Mouse (Mus musculus): ENCODE data around the gene Lin28b. TPM values are rescaled to one million over a fixed set of nuclear protein-coding genes. Genes with fewer than 3 reads are reported as not detected.

Gene Lin28b
- polyA plus RNA-seq, 1 experiment: 26.8 TPM

DNA sequence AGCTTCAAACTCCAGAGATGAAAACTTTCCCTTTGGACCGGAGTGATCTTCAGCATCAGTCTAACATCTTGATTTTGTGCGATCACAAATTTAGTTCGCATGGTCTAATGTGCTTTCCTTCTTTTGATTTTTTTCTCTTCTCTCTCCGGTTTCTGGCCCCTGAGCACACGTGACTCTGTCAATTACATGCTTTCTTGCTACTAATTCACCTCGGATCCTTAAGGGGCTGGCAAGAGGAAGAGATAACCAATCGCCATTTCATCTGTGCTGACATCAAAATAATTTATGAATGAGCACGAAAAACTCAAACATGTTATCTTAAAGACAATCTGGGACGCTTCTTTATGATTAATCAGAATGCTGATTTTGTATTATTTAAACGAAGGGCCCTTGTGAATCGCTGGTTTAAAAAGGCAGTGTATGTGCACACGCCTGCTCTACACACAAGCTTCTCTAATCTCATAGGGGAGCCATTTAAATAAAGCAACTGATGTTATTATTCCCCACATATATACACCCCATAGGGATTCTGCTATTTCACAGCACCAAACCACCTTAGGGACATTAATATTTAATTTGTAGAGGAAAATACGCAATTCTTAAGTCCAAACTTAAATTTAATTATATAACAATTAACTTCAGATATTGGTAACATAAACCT is 16.0 kb downstream of the Lin28b start:
- Histone ChIP-seq H3K27me3 (ENCODE audit: control insufficient read depth, insufficient read depth, low read length, poor library complexity, severe bottlenecking) (no peaks in the 10 kb centered on the region), H3K4me3 (ENCODE audit: low read depth, low read length) (peak overlapping the region; percentile 71), H3K9me3 (replicated peaks; ENCODE audit: control insufficient read depth, insufficient read depth, low read length, poor library complexity, severe bottlenecking) (no peaks in the 10 kb centered on the region), H3K36me3 (ENCODE audit: control insufficient read depth, insufficient read depth, low read length, poor library complexity, severe bottlenecking) (no peaks in the 10 kb centered on the region), H3K9ac (ENCODE audit: low read depth, poor library complexity, severe bottlenecking) (peak overlapping the region; percentile 86), H3K27ac (ENCODE audit: insufficient read depth, low read length) (peak overlapping the region; percentile 76), H3K4me1 (ENCODE audit: control insufficient read depth, insufficient read depth, low read length) (no peaks in the 10 kb centered on the region)
- TF ChIP-seq CTCF (IDR thresholded peaks at IDR 0.05; ENCODE audit: low read depth, low read length) (no peak), EP300 (IDR thresholded peaks at IDR 0.05; ENCODE audit: insufficient read depth, low read depth, low read length) (no peak), POLR2A (IDR thresholded peaks at IDR 0.05; ENCODE audit: insufficient read depth, low read length) (no peak)

DNA sequence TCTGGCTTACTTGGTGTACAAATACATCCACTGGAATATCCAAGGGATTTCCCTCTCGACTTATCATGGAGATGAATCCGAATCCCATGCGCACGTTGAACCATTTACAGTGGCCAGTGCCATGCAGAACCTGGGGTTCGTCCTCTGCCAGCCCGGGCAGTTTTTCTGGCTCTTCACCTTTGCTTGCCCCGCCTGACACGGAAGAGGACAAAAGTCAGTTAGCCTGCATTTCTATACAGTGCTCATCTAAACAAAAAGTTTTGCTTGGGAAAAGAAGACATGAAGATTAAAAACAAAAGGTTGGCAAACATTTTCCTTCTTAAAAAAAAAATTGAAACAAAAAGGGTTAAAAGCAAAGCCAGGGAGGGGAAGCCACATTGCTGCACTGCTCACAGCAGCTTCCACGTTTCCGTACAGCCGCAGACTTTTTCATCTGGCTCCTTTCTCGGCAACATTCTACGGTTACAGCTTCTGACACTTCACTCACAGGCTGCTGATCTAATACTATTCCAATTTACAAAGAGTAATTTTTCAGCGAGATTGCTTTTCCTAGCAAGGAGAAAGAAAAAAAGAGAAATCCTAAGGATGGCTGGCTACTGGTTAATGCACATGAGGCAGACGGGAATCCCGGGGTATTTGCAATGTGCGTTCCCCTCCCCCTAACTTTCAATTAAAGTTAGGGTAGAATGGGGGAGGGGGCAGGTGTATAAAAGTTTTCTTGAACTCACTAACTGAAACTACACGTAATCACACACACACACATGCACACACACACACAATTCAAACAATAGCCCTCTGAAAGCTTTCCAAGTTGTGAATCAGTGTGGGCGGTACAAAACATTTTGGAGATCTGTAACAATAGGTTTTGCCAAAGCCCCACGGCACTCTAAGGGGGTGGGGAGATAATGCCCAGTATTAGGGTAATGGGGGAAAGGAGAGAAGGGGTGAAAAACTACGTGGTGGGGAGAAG is 16.9 kb downstream of the Lin28b start:
- peak overlapping the region; percentile 86 for H3K9ac ChIP-seq (ENCODE audit: low read depth, poor library complexity, severe bottlenecking)
- no peak for TF ChIP-seq POLR2A (IDR thresholded peaks at IDR 0.05; ENCODE audit: insufficient read depth, low read length)
- TF ChIP-seq CTCF (IDR thresholded peaks at IDR 0.05; ENCODE audit: low read depth, low read length): no peak
- no peak for TF ChIP-seq EP300 (IDR thresholded peaks at IDR 0.05; ENCODE audit: insufficient read depth, low read depth, low read length)

GRCm38 (mm10) chr10:45468180-45468915 is 17.8 kb downstream of the Lin28b start:
- no peaks in the 10 kb centered on the region for H3K9me3 ChIP-seq (replicated peaks; ENCODE audit: control insufficient read depth, insufficient read depth, low read length, poor library complexity, severe bottlenecking)
- H3K27me3 ChIP-seq (ENCODE audit: control insufficient read depth, insufficient read depth, low read length, poor library complexity, severe bottlenecking): no peaks in the 10 kb centered on the region
- TF ChIP-seq POLR2A (IDR thresholded peaks at IDR 0.05; ENCODE audit: insufficient read depth, low read length) (no peak), EP300 (IDR thresholded peaks at IDR 0.05; ENCODE audit: insufficient read depth, low read depth, low read length) (no peak), CTCF (IDR thresholded peaks at IDR 0.05; ENCODE audit: low read depth, low read length) (no peak)
- no peak overlapping the region for H3K4me3 ChIP-seq (ENCODE audit: low read depth, low read length)
- no peaks in the 10 kb centered on the region for H3K4me1 ChIP-seq (ENCODE audit: control insufficient read depth, insufficient read depth, low read length)
- H3K36me3 ChIP-seq (ENCODE audit: control insufficient read depth, insufficient read depth, low read length, poor library complexity, severe bottlenecking): no peaks in the 10 kb centered on the region
- no peak overlapping the region for H3K27ac ChIP-seq (ENCODE audit: insufficient read depth, low read length)
- peak overlapping the region; percentile 86 for H3K9ac ChIP-seq (ENCODE audit: low read depth, poor library complexity, severe bottlenecking)

More for the DNA sequence above, 16.9 kb downstream of the Lin28b start:
- H3K36me3 ChIP-seq (ENCODE audit: control insufficient read depth, insufficient read depth, low read length, poor library complexity, severe bottlenecking): no peaks in the 10 kb centered on the region
- H3K27me3 ChIP-seq (ENCODE audit: control insufficient read depth, insufficient read depth, low read length, poor library complexity, severe bottlenecking): no peaks in the 10 kb centered on the region
- peak overlapping the region; percentile 76 for H3K27ac ChIP-seq (ENCODE audit: insufficient read depth, low read length)
- no peaks in the 10 kb centered on the region for H3K9me3 ChIP-seq (replicated peaks; ENCODE audit: control insufficient read depth, insufficient read depth, low read length, poor library complexity, severe bottlenecking)
- H3K4me3 ChIP-seq (ENCODE audit: low read depth, low read length): peak overlapping the region; percentile 71
- no peaks in the 10 kb centered on the region for H3K4me1 ChIP-seq (ENCODE audit: control insufficient read depth, insufficient read depth, low read length)

DNA sequence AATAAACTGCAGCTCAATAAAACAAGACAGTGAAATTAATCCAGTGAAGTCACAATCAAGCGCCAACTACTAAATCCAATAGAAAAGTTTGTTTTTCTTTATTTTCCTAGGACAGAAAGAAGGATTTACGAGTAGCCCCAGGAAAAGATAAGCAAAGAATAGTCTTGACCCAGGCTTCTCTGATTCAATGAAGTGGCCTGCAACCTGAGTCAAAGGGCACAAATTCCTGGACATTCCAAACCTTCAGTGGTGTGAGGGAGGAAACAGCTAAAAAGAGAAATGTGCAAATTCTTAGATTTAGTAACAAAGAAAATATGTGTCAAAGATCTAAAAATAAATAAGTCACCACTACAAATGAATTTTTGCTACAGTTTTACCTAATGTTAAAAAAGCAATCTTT is 27.6 kb downstream of the Lin28b start:
- Histone ChIP-seq H3K27me3 (ENCODE audit: control insufficient read depth, insufficient read depth, low read length, poor library complexity, severe bottlenecking) (no peaks in the 10 kb centered on the region), H3K9me3 (replicated peaks; ENCODE audit: control insufficient read depth, insufficient read depth, low read length, poor library complexity, severe bottlenecking) (no peaks in the 10 kb centered on the region), H3K36me3 (ENCODE audit: control insufficient read depth, insufficient read depth, low read length, poor library complexity, severe bottlenecking) (no peaks in the 10 kb centered on the region), H3K4me3 (ENCODE audit: low read depth, low read length) (no peak overlapping the region), H3K4me1 (ENCODE audit: control insufficient read depth, insufficient read depth, low read length) (no peaks in the 10 kb centered on the region), H3K9ac (ENCODE audit: low read depth, poor library complexity, severe bottlenecking) (no peak overlapping the region), H3K27ac (ENCODE audit: insufficient read depth, low read length) (no peak overlapping the region)
- TF ChIP-seq CTCF (IDR thresholded peaks at IDR 0.05; ENCODE audit: low read depth, low read length) (no peak), EP300 (IDR thresholded peaks at IDR 0.05; ENCODE audit: insufficient read depth, low read depth, low read length) (no peak), POLR2A (IDR thresholded peaks at IDR 0.05; ENCODE audit: insufficient read depth, low read length) (no peak)

- H3K36me3 ChIP-seq (ENCODE audit: control insufficient read depth, insufficient read depth, low read length, poor library complexity, severe bottlenecking): no peaks in the 10 kb centered on the region
- no peak overlapping the region for H3K4me3 ChIP-seq (ENCODE audit: low read depth, low read length)
- no peak overlapping the region for H3K9ac ChIP-seq (ENCODE audit: low read depth, poor library complexity, severe bottlenecking)
- H3K4me1 ChIP-seq (ENCODE audit: control insufficient read depth, insufficient read depth, low read length): no peaks in the 10 kb centered on the region
- H3K9me3 ChIP-seq (replicated peaks; ENCODE audit: control insufficient read depth, insufficient read depth, low read length, poor library complexity, severe bottlenecking): no peaks in the 10 kb centered on the region
- TF ChIP-seq CTCF (IDR thresholded peaks at IDR 0.05; ENCODE audit: low read depth, low read length) (no peak), EP300 (IDR thresholded peaks at IDR 0.05; ENCODE audit: insufficient read depth, low read depth, low read length) (no peak), POLR2A (IDR thresholded peaks at IDR 0.05; ENCODE audit: insufficient read depth, low read length) (no peak)
- no peaks in the 10 kb centered on the region for H3K27me3 ChIP-seq (ENCODE audit: control insufficient read depth, insufficient read depth, low read length, poor library complexity, severe bottlenecking)
- H3K27ac ChIP-seq (ENCODE audit: insufficient read depth, low read length): no peak overlapping the region
Observed at GRCm38 (mm10) chr10:45458074-45458473, 28.1 kb downstream of the Lin28b start.

Data from ES-Bruce4 (cell line).